Mouse (Mus musculus) urinary bladder, adult 18-20 months (tissue): ENCODE results near the gene Trim52.
"Not testable (repeated sequence)": the region's sequence is repeated elsewhere in the genome, so short reads cannot be mapped to it uniquely, and the experiment has no call there.

Source experiments
- DNase-seq, 2 experiments: peaks; one replicate each; pipeline ENCODE4 v3.0.0; 2022; ENCODE audit warnings: low spot score in 2 of 2, mixed read lengths in 2 of 2

The Trim52 gene

DNA sequence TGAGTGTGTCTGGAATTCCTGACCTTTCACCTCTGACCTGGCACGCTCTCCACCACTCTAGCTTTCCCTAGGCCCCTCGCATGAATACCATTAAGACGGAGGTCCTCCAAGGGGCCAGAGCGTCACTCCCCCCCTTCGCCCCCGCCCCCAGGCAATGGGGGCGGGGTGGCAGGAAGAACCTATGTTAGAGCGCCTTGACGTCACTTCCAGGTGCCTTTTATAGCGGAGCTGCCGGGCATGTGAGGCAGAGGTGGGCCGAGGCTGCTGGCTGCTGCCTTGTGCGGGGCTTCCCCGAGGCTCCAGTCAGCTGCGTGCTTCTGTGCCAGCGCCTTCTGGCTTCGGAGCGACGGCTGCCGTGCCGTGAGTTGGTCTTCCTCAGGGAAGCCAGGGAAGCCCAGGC, at the start of gene Trim52:
Gene Trim52 (plus strand): TSS at position 219 of the 400 bp plus-strand sequence.
- no peak for DNase-seq

DNA sequence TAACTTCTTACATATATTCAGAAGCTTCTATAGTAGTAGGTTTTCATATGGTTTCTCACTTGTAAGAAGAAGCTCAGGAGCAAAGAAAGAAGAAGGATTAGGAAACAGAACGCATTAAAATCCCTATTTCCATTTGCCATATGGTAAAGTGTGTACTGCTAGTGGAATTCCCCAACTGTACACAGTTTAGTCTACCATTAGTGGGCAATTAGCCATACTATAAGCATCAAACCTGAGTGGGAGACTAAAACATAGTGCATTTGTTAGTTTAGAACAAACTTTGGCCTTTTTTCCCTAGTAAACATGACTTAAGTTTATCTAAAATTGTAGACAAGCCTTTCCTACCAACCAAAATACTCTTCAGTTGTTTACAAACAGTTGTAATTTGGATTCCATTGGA, 33.4 kb upstream of the Trim52 start:
- no peak for DNase-seq

DNA sequence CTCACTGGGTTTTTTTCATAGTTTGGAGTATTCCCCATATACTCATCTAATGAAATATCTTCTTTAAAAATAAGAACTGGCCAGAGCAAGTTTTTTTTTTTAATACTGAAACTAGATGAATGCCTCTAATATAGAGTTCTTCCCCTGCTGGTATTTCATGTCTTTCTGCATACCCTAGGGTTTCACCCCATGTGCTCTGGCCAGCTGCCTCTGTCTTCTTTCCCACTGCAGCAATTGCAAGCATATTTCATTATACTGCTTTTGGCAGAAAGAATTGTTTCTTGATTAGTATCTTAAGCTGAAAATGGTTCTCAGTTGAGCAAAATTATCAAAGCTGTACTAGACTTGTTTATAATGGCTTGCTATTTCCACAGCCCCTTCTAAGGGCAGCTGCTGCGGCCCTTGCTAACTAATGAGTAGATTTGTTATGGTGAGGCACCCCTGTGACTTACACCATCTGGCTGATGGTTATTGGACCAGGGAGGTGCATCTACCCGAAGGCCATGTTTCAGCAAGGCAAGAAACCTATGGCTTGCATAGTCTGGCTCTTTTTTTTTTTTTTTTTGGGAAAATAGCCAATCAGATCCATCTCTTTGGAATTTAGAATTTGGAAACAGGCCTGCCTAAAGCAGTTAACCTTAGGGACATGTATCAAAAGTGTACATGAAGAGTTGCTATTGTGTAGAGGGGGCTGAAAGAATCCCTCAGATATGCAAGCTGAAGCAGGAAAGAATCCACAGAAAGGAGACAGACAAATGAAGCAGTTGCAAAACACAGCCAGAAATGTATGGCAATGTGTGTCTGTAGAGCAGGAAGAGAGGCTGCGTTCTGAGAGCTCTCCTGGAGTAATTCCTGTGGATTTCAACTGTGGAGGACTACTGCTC, 30.6 kb upstream of the Trim52 start:
- no peak for DNase-seq

DNA sequence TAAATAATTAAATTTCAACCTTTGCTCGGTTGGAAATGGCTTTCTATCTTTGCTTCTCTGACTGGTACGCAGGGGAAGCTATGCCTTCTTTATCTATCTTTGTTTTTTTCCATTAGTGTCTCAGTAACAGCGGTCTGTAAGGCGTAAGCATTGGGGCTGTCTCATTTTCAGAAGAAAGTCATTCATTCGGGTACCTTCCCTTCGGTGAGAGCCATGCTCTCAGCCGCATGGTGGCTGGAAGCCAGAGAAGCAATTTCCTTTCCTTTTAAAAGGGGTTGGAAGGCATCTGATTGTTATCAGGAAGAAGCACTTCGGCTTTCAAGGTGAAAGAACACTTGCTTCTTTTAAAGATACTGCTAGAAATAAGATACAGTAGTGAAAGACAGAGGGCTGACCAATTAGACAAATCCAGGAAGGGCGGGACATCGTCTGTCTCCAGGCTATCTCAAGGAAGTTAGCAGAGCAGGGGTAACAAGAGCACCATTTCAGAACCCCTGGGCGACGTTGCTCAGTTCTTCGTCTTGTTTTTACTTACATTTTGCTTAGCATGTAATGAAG, 17.4 kb upstream of the Trim52 start:
- no peak for DNase-seq

DNA sequence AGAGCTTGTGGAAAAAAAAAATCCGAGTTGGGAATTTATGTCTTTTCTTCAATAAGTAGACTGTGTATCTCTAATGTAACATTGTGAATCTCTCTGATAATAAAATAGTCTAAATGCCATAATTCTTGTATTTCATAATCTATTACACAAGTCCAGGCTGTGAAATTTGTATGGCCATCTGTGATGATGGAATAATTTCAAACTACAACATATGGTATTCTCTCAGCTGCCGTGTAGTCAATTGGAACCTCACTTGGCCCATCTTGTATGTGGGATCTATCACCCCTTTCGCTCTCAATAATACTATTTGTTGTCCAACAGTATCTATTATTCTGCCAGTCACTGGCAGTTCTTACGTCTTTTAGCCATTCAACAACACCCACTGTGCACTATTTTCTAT, 9.2 kb upstream of the Trim52 start:
- no peak for DNase-seq

DNA sequence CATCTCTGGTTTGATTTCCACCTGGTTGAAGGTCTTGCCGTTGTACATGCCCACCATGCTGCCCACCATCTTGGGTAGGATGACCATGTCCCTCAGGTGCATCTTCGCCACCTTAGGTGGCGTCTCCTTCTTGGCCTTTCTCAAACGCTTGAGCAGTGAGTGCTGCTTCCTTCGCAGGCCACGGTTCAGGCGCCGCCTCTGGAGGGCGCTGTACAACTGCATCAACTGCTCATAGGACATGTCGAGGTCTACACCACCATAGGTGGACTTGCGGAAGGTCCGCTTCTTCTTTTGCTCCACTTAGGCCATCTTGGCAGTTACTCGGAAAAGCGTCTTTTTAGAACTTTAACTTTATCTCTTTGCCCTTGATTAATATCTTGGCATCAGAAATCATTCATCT, 5.1 kb upstream of the Trim52 start:
- no peak for DNase-seq

DNA sequence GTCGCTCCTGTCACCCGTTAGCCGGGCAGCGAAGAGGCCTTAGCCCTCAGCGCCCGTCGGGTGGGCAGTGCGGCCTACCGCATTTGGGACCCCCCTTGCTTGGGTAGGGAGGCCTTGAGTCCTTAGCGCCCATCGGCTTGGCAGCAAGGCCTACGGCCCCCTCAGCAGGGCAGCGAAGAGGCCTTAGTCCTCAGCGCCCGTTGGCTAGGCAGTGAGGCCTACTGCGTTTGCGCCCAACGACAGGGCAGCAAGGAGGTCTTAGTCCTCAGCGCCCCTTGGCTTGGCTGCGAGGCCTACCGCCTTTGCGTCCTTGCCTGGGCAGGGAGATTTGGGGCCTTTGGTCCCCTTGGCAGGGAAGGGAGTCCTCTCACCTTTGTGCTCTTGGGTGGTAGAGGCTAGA, 427 bp downstream of the Trim52 start:
- no peak for DNase-seq

DNA sequence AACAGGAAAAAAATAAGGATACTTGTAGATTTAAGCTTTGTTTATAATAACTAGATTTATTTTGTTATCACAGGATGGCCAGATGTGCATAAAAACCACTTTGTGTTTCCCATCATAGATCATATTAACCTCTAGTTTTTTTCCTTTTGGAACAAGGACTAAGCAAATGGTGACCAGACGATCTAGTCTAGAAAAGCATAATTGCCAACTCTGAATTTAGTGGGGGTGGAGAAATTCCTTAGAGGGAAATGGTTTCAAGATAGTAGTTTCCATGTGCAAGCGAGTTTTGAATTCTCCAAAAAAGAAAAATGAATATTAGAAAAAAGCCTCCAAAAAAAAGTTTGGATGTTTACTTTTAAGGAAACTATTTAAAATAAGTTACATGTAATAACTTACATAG, 13.4 kb downstream of the Trim52 start:
- no peak for DNase-seq

DNA sequence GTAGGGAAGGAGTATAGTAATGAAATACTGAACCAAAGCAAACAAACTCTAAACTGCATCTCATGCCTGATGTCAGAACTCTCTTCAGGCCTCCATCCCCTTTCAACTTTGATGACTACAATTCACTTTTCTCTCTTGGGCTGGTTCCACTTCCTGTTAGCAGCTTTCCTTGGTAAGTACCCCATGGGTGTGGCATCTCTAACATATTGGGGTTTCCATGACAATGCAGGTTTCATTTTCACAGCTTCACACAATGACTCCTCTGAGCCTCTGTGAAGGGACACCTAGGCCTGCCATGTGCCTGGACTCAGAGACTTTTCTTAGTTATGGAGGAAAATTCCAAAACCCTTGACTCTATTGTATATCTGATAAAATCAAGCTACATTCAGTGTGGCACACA, 30.3 kb downstream of the Trim52 start:
- DNase-seq: no peak

DNA sequence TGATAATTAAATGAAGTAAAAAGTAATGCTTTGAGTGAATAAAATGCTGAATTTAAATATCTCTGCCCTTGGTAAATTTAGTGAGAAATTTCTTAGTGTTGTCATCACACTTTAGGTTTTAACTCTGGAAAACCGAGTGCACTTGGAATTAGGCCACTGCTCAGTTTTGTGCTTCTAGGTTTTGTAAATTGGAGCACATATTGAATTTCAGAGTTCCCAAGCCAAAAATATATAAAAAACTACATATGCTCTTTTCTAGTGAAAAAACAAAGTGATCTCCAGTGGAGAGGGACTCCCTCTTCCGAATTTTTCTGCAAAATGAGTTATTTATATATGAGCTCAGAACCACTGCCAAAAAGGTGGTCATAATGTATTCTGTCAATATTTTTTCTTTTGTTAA, 45.2 kb downstream of the Trim52 start:
- DNase-seq: no peak

DNA sequence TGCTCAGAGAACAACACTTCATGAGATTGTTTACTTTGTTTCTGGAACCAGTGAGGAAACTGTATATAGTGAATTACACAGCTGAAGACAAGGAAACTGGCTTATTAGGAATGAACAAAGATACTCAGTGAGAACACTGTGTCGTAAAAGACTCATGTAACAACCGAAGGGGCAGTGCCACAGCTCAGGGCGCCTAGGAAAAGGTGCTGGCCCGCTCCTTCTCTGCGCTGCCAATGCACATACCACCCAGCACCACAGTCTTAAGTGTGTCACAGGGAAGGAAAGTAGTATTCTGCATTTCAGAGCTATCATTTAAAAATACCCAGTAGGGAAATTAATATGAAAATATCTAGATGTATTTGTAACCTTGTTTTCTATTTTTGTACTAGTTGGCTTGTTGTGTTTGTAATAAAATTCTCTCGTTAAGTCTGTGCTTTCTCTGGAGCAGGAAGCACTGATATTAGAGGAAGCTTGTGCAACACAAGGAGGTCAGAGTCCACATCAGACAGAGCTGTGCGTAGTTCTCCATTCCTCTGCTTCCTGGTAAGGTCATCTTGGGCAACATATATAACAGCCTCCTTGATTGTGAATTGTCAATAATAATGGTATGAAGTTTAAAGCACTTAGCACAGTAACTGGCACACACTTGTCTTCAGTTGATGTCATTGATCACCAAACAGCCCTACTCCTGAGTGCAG, 49.0 kb downstream of the Trim52 start:
- no peak for DNase-seq

DNA sequence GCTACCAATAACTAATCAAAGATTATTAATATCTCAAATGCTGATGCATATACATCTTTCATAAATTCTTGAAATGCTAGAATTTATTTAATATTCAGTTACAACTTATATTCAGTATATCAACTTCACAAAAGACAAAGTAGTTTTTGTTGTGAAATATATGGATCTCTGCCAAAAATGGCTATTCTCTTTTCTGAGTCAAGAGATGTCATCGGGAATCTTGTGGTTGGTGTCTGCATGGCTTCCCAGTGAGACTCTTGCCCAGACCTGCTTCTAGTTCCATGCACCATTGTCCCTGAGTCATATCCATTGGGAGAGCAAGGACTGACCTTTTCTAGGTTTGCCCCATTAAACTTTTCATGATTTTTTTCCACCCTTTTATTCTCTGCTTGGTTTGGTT, 50.5 kb downstream of the Trim52 start:
- no peak for DNase-seq

DNA sequence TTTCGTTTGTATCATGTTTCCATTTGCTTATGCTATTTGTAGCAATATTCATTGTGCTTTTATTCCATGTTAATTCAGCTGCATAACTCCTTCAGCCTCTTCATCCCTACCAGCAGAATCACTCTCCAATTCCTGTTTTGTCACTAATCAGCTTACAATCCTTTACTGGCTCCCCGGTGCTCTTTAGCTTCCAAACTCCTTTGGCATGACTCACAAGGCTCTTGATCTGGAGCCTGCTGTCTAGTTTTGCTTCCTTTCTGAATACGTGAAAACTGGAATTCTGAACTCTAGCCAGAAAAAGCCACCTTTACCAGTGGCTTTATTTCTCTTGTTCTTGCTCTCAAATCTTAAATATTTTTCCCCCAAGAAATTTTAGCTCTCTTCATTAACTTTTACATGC, 56.3 kb downstream of the Trim52 start:
- no peak for DNase-seq

DNA sequence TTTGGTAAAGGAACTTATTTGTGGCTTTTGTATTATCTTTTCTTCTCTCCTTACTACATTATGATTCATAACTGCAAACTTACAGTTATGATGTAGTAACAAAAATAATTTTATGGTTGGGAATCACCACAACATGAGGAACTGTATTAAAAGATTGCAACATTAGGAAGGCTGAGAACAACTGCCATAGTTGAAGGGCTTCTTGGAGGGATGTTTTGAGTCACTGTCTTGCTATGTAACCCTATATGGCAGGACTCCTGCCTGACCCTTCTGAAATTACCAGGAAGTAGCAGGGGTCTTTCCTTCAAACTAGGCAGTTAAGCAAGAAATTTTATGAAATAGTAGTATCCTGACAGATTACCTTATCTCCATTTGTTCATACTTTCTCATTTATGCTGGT, 57.2 kb downstream of the Trim52 start:
- DNase-seq: no peak

DNA sequence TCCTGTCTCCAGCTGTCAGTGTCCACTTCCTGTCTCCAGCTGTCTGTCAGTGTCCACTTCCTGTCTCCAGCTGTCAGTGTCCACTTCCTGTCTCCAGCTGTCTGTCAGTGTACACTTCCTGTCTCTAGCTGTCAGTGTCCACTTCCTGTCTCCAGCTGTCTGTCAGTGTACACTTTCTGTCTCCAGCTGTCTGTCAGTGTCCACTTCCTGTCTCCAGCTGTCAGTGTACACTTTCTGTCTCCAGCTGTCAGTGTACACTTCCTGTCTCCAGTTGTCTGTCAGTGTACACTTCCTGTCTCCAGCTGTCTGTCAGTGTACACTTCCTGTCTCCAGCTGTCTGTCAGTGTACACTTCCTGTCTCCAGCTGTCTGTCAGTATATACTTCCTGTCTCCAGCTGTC, 57.9 kb downstream of the Trim52 start:
- not testable (repeated sequence) for DNase-seq

DNA sequence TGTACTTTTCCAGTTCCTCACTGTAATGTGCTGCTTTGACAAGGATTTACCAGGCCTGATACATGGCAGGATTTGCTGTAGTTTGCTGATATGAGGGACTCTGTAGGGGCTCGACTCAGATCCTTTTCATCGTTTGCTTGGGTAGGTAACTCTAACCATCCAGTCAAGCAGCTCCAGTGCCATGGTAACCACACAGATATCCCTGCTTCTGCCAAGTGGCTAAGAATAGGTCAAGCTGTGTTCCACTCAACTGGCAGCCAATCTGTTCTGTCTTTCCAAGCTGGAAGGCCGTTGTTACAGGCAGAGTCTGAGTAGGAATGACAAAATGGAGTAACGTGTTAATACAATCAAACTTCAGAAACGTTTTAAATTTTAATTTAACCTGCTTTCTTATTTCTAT, 70.9 kb downstream of the Trim52 start:
- DNase-seq: no peak

DNA sequence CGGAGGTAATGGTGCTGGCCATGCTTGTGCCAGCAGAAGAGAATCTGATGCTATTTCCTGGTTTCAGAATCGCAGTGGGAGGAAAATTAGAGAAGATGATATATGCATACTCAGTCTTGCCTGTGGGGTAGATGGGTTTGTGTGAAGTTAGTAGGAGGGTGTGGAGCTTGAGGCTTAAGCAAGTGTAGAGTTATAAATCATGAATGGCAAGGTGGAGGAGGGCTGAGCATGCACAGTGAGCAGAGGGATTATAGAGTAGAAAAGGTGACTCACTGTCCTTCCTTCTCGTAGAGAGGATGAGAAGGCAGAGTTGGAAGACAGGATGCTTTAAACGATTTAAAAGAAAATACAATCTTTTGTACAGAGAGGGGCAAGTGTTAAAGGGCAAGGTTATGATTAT, 72.2 kb downstream of the Trim52 start:
- no peak for DNase-seq

DNA sequence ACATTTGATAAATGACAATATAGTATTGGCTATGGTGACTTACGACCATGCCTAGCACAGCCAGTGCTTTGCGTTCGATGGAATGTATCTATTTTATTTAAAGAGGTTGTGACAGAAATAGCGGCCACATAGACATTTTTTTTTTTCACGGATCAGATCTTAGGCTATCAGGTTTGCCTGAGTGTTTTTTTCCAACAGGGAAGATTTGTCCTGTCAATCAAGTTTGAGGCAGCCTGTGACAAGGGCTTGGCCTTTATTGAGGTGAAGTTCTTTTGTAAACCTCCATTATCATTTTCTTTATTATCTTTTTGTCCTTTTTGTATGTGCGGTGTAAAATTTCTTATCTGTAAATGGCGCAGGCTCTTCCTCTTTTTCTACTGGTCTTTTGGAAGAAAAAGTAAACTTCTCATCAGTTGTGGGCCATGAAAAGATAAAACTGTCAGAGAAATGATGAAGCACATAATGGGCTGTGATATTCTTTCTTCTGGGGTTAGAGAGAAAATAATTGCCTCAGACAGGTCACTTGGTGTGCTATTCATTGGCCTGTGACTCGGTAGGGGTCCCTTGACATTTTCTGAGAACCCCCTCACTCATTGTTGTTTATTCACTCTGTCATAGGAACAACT, 73.2 kb downstream of the Trim52 start:
- DNase-seq: no peak

DNA sequence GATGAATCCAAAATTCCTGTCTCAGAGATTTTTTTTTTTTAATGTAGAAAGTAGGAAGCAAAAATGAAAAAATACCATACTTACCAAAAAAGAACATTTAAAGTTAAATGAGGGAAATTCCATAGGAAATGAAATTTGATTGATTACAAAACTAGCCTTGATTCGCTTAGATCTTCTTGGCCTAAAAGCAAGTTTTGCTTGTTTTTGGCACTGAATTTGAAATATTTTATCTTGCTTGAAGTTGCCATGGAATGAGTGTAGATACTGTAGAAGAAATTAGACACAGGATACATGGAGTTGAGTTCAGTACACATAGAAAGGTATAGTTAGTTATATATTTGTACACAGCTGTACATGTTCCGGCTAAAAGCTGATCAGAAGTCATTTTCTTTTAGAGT, 73.7 kb downstream of the Trim52 start:
- DNase-seq: no peak

DNA sequence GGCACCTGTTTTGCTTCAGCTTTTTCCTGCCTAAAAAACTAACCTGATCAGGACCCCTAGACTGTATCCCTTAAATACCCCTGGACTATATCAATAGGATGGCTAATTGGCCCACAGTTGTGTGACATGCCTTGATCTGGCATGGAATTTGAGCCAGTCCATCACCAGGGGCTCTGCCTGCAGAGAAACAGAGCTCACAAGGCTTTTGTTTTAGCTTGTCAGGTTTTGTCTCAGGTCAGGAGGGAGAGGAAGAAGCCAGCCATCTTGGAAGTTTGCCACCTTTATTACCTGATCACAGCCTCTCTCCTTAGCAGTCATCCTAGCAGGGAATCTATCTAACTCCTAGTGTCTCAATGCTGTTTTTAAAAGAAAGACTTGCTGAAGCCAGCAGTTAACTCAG, 74.6 kb downstream of the Trim52 start:
- DNase-seq: no peak

DNA sequence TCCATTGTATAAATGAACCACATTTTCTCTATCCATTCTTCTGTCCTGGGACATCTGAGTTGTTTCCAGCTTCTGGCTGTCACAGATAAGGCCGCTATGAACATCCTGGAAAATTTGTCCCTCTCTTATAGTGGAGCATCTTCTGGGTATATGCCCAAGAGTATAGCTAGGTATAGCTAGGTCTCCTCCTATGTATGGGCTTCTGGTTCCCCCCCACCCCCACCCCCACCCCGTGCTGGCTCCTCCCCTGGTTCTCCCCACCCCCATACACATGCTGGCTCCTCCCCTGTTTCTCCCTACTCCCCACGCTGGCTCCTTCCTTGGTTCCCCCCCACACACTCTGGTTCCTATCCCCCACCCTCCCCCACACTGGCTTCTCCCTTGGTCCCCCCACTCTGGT, 78.0 kb downstream of the Trim52 start:
- no peak for DNase-seq
